Mouse (Mus musculus): ENCODE data around the gene Furin.

The Furin gene

DNA sequence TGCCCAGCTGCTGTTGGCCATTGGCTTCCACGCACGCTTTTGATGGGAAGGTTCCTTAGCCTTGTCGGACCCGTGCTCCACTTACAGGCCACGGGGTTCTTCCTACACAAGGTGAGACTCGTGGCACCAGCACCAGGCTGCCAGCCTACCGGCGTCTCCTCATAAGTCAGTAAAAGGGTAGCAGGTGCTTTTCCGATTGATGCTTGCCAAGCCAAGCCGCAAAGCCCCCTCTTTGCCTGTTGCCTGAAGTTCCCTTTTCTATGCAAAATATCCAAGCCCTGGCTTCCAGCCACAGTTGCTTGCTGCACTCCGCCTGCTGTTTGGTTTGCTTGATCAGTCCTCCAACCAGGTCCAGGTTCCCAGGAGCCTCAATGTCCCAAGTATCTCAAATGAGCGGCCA lies 31.4 kb downstream of the Furin start:
- no peak for DNase-seq (ENCODE audit: extremely low spot score, low spot score)

DNA sequence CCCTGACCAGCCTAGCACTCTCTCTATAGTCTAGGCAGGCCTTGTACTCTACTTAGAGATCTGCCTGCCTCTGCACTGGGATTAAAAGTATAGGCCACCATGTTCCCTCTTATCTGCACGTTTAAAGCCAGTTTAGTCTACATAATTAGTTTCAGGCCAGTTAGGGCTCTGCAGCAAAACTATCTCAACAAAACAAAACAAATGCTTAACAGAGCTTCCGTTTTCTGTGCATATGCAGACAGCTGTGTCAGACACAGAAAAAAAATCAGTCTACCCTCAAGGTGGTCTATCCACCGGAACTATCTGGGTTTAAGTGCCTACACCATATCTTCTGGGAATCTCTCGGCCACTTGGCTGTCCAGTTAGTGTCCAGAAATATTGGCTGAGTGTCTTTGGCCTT lies 31.9 kb downstream of the Furin start:
- no peak for DNase-seq (ENCODE audit: extremely low spot score, low spot score)

DNA sequence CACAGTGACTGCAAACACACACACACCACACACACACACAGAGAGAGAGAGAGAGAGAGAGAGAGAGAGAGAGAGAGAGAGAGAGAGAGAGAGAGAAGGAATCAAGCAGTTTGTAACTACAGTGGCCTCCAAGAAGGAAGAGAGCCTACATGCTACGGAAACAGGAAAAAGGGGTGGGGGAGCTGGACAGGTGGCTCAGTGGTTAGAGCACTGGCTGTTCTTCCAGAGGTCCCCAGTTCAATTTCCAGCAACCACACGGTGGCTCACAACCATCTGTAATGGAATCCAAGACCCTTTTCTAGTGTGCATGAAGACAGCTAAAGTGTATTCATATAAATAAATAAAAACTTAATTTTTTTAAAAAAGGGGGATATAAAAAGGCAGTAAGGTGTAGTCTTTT lies 32.6 kb downstream of the Furin start:
- no peak for DNase-seq (ENCODE audit: extremely low spot score, low spot score)

DNA sequence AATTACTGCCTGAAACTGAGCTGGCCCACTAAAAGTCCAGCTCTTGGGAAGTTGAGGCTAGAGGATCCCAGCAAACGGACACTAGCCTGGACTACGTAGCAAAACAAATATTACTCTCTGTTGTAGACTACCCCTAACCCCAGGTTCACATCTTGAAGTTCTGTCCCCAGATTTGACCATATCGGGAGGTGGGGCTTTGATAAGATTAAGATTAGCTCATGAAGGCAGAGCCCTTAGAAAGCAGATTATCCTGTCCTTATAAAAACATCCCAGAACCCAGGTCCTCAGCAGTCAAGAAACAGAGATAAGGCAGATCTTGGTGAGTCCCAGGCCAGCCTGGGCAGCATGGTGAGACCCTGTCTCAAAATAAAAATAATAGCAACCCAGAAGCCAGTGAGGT lies 33.1 kb downstream of the Furin start:
- no peak for DNase-seq (ENCODE audit: extremely low spot score, low spot score)

DNA sequence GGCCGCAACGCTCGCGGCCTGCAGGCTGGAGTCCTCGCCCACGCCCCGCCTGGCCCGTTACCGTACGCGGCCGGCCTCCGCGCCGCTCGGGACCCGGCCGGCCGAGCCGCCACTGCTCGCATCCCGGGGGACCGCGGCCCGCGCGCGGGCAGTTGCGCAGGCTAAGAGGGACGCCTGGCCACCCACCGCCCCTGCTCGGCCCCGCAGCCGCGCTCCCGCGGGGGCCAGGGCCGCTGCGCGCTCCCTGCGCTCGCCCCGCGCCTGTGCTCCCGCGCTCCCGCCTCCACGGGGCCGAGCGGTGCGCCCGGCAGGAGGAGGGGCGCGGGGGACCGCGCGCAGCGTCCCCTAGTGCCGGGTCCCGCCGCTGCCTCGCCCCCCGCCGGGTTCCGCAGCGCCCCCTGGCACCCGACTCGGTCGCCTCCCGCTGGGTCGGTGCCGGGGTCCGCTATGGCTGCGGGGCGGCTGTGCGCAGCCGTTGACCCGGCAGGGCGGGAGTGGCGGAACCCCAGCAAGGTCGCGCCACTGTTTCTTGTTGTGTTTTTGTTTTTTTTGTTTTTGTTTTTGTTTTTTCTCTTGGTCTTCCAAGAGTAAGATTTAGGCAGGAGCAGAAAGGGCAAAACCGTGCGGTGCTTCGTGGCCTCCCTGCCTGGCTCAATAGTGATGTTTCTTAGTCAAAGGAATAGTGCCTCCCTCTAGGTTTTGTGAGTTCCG lies 34.0 kb downstream of the Furin start, which contains the start of gene Man2a2:
Gene Man2a2 (minus strand): TSS at position 335 of the 711 bp plus-strand sequence.
- peak; percentile 70 for DNase-seq (ENCODE audit: extremely low spot score, low spot score)

DNA sequence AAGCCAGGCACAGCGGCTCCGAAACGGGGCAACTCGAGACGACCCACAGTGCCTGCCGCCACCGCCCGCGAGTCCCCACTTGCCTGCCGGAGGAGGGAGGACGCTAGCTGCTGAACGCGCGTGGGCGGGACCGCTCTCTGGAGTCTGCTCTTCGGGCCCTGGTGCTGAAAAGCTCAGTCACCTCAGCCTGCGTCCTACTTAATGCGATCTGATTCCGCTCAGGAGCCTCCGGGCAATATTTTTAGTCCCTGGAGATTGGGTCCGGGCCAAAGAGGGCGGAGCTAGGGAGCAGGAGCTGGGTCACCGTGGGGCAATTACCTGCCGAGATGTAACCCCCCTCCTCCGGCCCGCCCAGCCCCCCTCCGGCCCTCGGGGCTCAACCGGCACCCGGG lies 34.6 kb downstream of the Furin start:
- DNase-seq (ENCODE audit: extremely low spot score, low spot score), result peak; percentile 68

DNA sequence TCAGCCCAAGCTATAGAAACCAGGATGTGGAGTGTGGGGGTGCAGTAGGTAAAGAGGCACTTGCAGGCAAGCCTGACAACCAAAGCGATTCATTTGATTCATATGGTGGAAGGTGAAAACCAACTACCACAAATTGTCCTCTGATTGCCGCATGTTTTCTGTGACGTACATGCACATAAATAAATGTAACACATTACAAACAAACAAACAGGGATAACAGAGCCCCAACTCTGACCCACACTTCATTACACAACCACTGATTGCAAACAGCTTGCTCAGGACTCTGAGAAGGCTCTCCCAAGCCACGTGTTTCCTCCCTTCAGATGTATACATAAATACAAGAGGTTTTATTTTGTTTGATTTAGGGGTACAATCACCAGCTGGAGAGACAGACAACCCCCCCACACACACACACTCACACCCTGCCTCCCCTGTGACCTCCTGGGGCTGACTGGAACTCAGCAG lies 35.2 kb downstream of the Furin start:
- no peak for DNase-seq (ENCODE audit: extremely low spot score, low spot score)

DNA sequence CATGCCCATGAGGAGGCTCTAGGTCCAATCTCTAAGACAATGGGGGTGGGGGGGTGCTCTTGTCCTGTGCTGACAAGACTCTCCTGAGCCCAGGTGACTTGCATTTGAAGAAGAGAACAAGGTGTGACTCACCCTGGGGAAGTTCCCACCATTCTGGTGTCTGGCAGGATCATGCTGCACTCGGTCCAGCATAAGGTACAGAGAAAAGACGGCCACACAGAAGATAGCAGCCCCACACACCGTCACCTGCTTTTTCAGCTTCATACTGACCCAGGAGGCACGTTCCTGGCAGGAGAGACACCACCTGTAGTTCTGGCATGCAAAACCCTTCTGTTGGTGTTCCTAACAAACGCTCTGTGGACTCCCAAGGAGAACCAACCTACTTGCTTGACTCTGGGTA lies 35.8 kb downstream of the Furin start:
- no peak for DNase-seq (ENCODE audit: extremely low spot score, low spot score)

DNA sequence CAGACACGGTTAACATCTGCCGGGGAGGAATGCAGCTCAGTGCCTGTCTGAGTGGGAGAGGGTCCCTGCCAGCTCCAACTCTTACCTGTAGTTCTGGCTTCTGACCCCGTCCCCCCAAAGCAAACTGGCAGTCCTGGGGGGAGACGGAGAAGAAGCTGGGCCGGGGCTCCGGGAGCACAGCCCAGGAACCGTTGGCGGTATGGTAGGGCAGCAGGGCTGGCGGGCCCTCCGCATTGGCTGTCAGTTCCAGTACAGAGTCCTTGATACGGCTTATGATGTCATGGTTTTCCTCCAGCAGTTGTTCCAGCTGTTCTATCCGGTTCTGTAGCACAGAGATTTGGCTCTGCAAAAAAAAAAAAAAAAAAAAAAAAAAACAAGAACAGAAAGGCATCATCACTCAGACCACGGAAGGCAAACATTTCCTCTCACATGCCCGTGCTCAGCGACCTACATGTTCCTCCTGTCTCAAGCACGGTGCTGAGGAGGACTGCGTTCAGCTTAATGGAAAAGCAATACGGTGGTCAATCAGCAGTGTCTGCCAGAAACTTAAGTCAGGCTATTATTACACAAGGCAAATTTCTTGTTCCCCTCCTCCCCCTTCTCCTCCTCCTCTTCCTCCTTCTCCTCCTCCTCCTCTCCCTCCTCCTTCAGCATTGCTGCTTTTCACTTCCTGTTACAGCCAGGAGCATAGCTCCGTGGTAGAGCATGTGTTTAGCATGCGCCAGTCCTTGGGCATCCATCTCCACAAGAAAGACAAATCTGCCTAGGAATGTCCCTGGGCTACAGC lies 36.4 kb downstream of the Furin start:
- no peak for DNase-seq (ENCODE audit: extremely low spot score, low spot score)

DNA sequence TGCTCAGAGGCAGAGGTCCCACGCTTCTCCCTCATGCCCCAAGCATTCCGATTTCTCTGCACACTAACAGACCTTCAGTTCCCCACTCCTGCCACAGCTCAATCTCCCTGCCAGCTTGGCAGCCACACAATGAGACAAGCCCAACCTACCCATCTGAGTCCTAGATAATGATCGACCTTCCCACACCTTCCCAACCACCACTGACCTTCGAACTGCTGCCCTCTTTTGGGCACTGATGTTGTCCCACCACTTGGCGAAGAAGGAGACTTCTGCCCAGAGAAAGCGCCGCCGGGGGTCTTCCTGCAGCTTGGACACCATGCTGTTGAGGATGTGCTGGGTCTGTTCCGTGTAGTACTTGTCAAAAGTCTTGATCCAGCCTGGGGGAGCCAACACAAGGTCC lies 37.2 kb downstream of the Furin start:
- no peak for DNase-seq (ENCODE audit: extremely low spot score, low spot score)

DNA sequence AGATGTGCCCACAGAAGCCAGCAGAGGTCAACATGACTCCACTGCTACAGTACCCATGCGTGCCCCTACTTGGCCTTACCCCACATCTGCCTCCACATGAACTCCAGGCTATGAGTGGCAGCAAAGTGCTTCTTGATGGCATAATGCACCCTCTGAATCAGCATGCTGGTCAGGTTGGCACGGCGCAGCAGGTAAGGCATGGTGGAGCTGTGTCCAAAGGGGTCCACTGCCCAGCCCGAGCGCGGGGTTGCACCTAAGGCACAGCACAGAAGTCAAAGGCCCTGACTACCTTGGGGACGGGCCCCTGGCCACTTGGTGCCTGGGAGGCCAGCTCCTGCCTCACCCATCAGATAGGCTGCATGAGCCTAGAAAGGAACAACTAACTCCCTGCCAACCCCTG lies 38.0 kb downstream of the Furin start:
- DNase-seq (ENCODE audit: extremely low spot score, low spot score), result no peak

DNA sequence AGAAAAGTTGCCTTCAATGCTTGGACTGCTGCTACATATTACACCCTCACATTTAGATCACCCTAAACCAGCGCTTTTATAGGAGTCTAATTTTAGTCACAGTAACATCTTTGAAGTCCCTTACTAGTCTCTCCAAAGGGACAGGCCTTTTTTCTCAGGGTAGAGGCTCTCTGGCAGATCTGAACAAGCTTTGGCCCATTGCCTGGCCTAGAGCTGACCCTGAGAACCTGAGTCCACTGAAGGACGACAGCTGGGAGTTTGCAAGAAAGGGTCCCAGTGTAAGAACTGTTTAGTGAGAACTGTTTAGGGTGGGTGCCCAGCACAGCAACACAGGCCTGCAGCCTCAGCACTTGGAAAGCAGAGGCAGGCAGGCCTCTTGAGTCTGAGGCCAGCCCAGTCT lies 39.5 kb downstream of the Furin start:
- DNase-seq (ENCODE audit: extremely low spot score, low spot score), result no peak

DNA sequence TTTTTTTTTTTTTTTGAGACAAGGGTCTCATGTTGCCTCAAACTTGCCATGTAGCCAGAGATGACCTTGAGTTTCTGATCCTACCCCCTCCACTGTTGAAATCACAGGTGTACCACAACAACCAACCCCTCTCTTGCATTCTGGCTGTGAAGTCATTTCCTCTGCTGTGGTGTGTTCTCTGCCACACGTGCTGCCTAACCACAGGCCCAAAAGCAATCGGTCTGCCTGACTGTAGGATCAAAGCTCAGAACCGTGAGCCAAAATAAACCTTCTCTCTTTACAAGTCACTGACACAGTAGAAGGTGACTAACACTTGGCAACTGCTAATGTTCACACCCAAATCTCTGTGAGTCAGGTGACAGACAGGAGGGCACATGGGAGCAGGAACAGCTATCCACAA lies 44.8 kb downstream of the Furin start:
- no peak for DNase-seq (ENCODE audit: extremely low spot score, low spot score)

DNA sequence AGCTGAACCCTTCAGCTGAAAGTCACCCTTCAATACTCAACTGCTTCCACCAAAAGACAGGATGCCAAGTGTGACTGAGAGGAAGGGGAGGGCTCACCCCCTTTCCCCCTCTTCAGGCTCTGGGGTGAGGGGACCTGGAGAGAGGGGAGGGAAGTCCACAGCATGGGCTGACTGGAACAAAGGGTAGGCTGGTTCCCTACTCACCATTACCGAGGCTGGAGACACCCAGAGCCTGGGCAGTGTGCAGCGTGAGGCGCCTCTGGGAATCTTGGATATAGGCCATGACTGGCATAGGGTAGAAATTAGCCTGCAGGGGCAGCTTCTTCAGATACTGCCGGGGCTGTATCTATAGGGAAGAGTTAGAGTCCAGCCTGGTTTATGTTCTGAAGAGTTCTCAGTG lies 47.2 kb downstream of the Furin start:
- no peak for DNase-seq (ENCODE audit: extremely low spot score, low spot score)

DNA sequence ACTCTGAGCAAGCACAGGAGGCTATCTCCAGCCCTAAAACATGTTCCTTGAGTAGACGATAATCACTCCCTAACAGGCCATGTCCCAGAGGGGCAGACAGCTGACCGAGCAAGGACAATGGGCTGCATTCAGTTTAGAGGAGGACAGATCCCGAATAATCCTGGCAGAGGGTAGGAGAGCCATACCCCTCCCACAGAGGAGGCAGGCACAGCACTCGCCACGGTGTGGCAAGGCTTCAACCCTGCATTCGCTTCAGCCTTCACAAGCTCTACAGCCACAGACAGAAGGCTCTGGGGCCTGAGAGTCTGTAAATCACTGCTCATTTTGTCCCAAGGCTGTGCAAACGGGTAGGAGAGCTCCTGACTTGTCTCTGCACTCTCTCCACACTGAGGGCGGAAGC lies 48.1 kb downstream of the Furin start:
- DNase-seq (ENCODE audit: extremely low spot score, low spot score), result no peak

DNA sequence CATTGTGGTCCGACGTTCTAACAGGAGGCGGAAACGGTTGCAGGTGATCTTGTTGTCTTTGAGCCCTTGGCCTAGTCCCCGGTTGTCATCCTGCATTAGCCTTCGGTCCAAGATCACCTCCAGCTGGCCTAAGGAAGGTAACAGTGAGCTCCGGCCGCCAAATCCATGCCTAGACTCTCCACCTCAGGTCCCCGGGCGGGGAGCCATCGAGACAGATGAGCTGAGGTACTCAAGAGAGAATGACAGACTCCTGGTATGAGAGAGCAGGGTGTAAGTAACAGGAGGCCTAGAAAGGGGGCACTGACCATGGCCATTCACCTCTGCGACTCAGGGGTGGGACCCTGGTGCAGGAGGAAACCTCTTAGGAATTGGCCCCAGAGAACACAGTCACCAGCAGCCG lies 48.9 kb downstream of the Furin start:
- no peak for DNase-seq (ENCODE audit: extremely low spot score, low spot score)

DNA sequence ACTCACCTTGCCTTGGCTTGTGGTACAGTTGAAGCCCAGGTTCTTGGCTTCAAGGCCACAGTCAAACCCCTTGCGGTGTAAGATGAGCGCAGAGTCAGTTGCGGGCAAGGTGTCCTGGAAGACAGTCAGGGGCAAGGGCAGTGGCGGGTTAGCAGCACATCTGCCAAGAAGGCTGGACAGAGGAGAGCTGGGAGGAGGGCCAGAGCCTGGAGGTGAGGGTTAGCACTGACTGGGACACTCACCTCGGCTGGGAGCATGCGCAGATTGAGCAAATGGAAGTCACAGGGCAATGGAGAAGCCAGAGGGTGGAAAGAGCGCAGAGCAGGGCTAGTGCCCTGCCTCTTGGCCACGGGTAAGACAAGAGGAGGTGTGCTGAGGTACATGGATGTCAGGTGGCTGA lies 52.3 kb downstream of the Furin start:
- no peak for DNase-seq (ENCODE audit: extremely low spot score, low spot score)

DNA sequence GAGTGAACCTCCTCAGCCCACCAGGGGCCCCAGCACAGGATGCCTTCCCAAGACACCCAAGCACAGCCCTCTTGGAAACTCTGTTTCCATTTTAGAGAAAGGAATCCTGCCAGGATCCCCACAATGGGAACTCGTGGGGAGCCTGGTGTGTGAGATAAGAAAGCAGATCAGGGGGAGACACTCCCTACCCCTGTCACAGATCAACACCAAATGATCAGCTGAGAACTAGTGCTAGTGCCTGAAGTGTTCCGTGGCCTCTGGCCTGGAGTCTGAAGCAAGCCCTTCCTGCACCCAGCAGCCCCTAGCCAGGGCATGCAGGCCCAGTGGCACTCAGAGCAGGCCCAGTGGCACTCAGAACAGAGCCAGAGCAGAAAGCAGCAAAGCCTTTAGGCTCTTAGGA lies 54.4 kb downstream of the Furin start:
- no peak for DNase-seq (ENCODE audit: extremely low spot score, low spot score)

DNA sequence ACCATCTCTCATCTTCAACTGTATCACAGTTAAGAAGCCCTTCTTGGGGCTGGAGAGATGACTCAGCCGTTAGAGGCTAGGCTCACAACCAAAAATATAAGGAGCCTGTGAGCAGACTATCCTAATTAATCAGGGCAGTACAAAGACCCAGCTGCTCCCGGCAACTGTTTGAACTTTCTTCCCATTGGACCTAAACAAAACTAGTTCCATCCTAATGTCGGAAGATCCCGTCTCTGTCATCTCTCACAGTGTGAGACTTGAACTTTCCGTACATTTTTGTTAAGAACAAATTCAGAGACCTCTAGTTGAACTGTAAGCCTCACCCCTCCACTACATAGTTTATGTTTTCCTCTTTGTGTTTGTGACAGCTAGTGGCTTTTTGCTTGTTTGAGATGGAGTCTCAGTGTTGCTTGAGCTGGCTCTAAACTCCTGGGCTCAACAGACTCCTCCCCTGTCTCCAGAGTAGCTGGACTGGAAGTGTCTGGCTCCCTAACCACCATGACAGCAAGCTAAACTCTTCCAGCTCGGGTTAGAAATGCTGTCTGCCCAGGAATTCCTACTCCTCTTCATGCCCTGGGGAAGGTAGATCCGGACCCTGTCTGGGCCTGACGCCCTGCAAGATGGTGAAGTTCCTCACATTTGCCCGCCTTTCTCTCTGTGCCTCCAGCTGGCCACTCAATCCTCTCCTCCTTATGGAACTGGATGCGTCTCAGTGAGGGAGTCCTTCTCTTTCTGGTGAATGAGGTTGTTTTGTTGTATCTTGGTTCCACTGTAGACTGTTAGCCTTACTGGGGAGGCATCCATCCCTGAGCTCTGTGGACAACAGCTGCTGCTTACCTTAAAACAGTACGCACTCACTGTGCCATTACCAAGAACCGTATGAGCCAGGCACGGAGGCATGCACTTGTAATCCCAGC lies 57.3 kb downstream of the Furin start:
- DNase-seq (ENCODE audit: extremely low spot score, low spot score), result no peak

DNA sequence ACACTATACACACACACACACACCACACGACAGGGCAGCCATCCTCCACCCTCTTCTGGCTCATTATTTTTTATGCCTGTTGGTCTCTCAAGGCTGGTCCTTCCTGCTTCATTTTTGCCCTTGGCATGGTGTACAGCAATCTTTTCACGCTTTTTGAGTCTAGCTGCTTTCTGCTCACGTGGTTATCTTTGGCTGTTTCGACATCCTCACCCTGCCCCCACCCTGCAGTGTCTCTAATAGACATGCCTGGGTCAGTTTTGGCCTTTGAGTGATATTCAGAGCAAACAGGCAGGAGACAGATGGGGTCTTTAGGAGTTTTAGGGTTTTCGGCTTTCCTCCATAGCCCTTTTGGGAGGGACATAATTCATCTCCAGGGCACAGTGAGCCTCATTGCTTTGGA lies 58.4 kb downstream of the Furin start:
- no peak for DNase-seq (ENCODE audit: extremely low spot score, low spot score)

DNA sequence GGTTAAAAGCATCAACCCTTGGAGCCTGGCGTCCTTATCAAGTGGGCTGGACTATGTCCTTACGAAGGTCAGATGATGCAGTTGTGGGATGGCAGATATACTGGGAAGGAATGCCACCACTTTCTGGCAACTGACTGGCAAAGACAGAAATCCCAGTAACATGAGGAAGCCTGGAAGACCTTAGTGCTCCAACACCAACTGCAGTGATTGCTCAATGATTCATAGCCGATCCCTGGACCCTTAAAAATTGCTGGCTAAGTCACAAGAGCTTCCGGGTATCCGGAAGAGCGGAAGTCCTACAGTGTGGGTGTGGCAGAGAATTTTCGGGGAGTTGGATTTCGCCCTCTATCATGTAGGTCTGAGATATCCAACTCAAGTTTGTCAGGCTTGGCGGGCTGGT lies 59.1 kb downstream of the Furin start:
- no peak for DNase-seq (ENCODE audit: extremely low spot score, low spot score)
